Mouse (Mus musculus) cerebellum, postnatal 4 days (tissue): ENCODE results near the gene Slc24a2.

ENCODE experiments used
- DNase-seq, 2 experiments: peaks; one replicate each; pipeline ENCODE4 v3.0.0; 2022; ENCODE audit warnings: low spot score in 2 of 2, mixed read lengths in 1 of 2

Slc24a2 gene

GRCm38 (mm10) chr4:86957576-86958411 lies 272.5 kb downstream of the Slc24a2 start:
- peak; percentile 36 to 78 for DNase-seq

- no peak for DNase-seq
These were observed 274.8 kb downstream of the Slc24a2 start for GRCm38 (mm10) chr4:86955448-86955847.

GRCm38 (mm10) chr4:86953519-86953918 lies 276.8 kb downstream of the Slc24a2 start:
- no peak for DNase-seq

- no peak for DNase-seq
These were observed 281.5 kb downstream of the Slc24a2 start for GRCm38 (mm10) chr4:86948794-86949193.

- DNase-seq = no peak
These were observed 287.0 kb downstream of the Slc24a2 start for GRCm38 (mm10) chr4:86943296-86943695.

- no peak for DNase-seq
These were observed 287.6 kb downstream of the Slc24a2 start for GRCm38 (mm10) chr4:86942656-86943055.

- DNase-seq = no peak
These were observed 293.6 kb downstream of the Slc24a2 start for GRCm38 (mm10) chr4:86936706-86937105.

GRCm38 (mm10) chr4:86936217-86936616 lies 294.1 kb downstream of the Slc24a2 start:
- no peak for DNase-seq
